Mouse (Mus musculus): Measurements from ENCODE around the gene Ascc2. TPM values are rescaled to one million over a fixed set of nuclear protein-coding genes. Genes with fewer than 3 reads are reported as not detected.
A peak's percentile ranks its signal among the peaks of the same experiment; 100 is the strongest.

Ascc2 gene
- polyA plus RNA-seq, 1 experiment from 2014 or later: 40.1 TPM

- H3K4me1 ChIP-seq: no peaks in the 10 kb centered on the region
- H3K36me3 ChIP-seq: peaks cover 56% of the 10 kb centered on the region
- no peak overlapping the region for H3K27ac ChIP-seq
- WGBS: 88% methylated on average over 4 of the region's 4 CpGs
- H3K27me3 ChIP-seq: no peaks in the 10 kb centered on the region
- no peaks in the 10 kb centered on the region for H3K9me3 ChIP-seq
- no peak overlapping the region for H3K4me3 ChIP-seq
- no peak for ATAC-seq (ENCODE audit: insufficient number of reproducible peaks, insufficient read depth, low FRiP score, low TSS enrichment)
- H3K4me2 ChIP-seq (replicated peaks): no peak overlapping the region
- H3K9ac ChIP-seq: no peak overlapping the region
These were observed 34.2 kb downstream of the Ascc2 start for GRCm38 (mm10) chr11:4671736-4672135.

- no peak for ATAC-seq (ENCODE audit: insufficient number of reproducible peaks, insufficient read depth, low FRiP score, low TSS enrichment)
- WGBS: 92% methylated on average over 1 of the region's 1 CpGs
- no peak overlapping the region for H3K9ac ChIP-seq
These were observed 37.0 kb downstream of the Ascc2 start for GRCm38 (mm10) chr11:4674593-4674992.

GRCm38 (mm10) chr11:4675126-4675562, 37.6 kb downstream of the Ascc2 start:
- no peak overlapping the region for H3K4me3 ChIP-seq
- no peak overlapping the region for H3K9ac ChIP-seq
- no peak for ATAC-seq (ENCODE audit: insufficient number of reproducible peaks, insufficient read depth, low FRiP score, low TSS enrichment)
- H3K9me3 ChIP-seq: no peaks in the 10 kb centered on the region
- H3K4me2 ChIP-seq (replicated peaks): no peak overlapping the region
- H3K4me1 ChIP-seq: peaks cover 14% of the 10 kb centered on the region
- WGBS: 90% methylated on average over 6 of the region's 6 CpGs
- H3K27ac ChIP-seq: no peak overlapping the region
- no peaks in the 10 kb centered on the region for H3K27me3 ChIP-seq
- H3K36me3 ChIP-seq: peaks cover 70% of the 10 kb centered on the region

More at GRCm38 (mm10) chr11:4674593-4674992, 37.0 kb downstream of the Ascc2 start:
- Histone ChIP-seq H3K4me3 (no peak overlapping the region), H3K4me2 (replicated peaks) (no peak overlapping the region), H3K27me3 (no peaks in the 10 kb centered on the region), H3K9me3 (no peaks in the 10 kb centered on the region), H3K4me1 (peaks cover 12% of the 10 kb centered on the region), H3K27ac (no peak overlapping the region), H3K36me3 (peaks cover 67% of the 10 kb centered on the region)

GRCm38 (mm10) chr11:4675693-4676092, 38.1 kb downstream of the Ascc2 start:
- WGBS: 95% methylated on average over 6 of the region's 6 CpGs
- Histone ChIP-seq H3K36me3 (peaks cover 66% of the 10 kb centered on the region), H3K9me3 (no peaks in the 10 kb centered on the region)

GRCm38 (mm10) chr11:4677250-4677872, 39.8 kb downstream of the Ascc2 start:
- no peak overlapping the region for H3K27ac ChIP-seq
- no peak overlapping the region for H3K9ac ChIP-seq
- H3K36me3 ChIP-seq: peaks cover 74% of the 10 kb centered on the region
- ATAC-seq (ENCODE audit: insufficient number of reproducible peaks, insufficient read depth, low FRiP score, low TSS enrichment): no peak
- H3K4me1 ChIP-seq: peaks cover 15% of the 10 kb centered on the region
- H3K4me3 ChIP-seq: no peak overlapping the region
- H3K27me3 ChIP-seq: no peaks in the 10 kb centered on the region
- no peaks in the 10 kb centered on the region for H3K9me3 ChIP-seq
- no peak overlapping the region for H3K4me2 ChIP-seq (replicated peaks)
- 84% methylated on average over 7 of the region's 7 CpGs for WGBS

More at GRCm38 (mm10) chr11:4675693-4676092, 38.1 kb downstream of the Ascc2 start:
- Histone ChIP-seq H3K4me1 (peaks cover 15% of the 10 kb centered on the region), H3K27ac (no peak overlapping the region), H3K9ac (no peak overlapping the region), H3K4me2 (replicated peaks) (no peak overlapping the region), H3K27me3 (no peaks in the 10 kb centered on the region), H3K4me3 (no peak overlapping the region)
- ATAC-seq (ENCODE audit: insufficient number of reproducible peaks, insufficient read depth, low FRiP score, low TSS enrichment): no peak

GRCm38 (mm10) chr11:4678700-4679440, 41.3 kb downstream of the Ascc2 start:
- ATAC-seq (ENCODE audit: insufficient number of reproducible peaks, insufficient read depth, low FRiP score, low TSS enrichment): no peak
- H3K4me3 ChIP-seq: no peak overlapping the region
- H3K27ac ChIP-seq: peak overlapping the region; percentile 42
- peaks cover 15% of the 10 kb centered on the region for H3K4me1 ChIP-seq
- no peak overlapping the region for H3K4me2 ChIP-seq (replicated peaks)
- H3K9me3 ChIP-seq: no peaks in the 10 kb centered on the region
- 66% methylated on average over 13 of the region's 13 CpGs for WGBS
- H3K27me3 ChIP-seq: no peaks in the 10 kb centered on the region
- H3K9ac ChIP-seq: 0 out of 2 replicates have a peak overlapping the region, but pooled peaks have one; percentile 8
- peaks cover 74% of the 10 kb centered on the region for H3K36me3 ChIP-seq

- WGBS: 87% methylated on average over 12 of the region's 12 CpGs
- Histone ChIP-seq H3K36me3 (peaks cover 72% of the 10 kb centered on the region), H3K4me2 (replicated peaks) (no peak overlapping the region), H3K9ac (no peak overlapping the region), H3K9me3 (no peaks in the 10 kb centered on the region), H3K4me3 (no peak overlapping the region), H3K4me1 (peaks cover 15% of the 10 kb centered on the region), H3K27me3 (no peaks in the 10 kb centered on the region), H3K27ac (peak overlapping the region; percentile 42)
- ATAC-seq (ENCODE audit: insufficient number of reproducible peaks, insufficient read depth, low FRiP score, low TSS enrichment): no peak
These were observed 41.9 kb downstream of the Ascc2 start for GRCm38 (mm10) chr11:4679441-4679832.

GRCm38 (mm10) chr11:4680126-4680525, 42.6 kb downstream of the Ascc2 start:
- Histone ChIP-seq H3K4me3 (no peak overlapping the region), H3K9me3 (no peaks in the 10 kb centered on the region), H3K36me3 (peaks cover 69% of the 10 kb centered on the region), H3K27ac (0 out of 2 replicates have a peak overlapping the region, but pooled peaks have one; percentile 42), H3K9ac (no peak overlapping the region), H3K4me2 (replicated peaks) (no peak overlapping the region), H3K27me3 (no peaks in the 10 kb centered on the region), H3K4me1 (peaks cover 15% of the 10 kb centered on the region)
- no peak for ATAC-seq (ENCODE audit: insufficient number of reproducible peaks, insufficient read depth, low FRiP score, low TSS enrichment)
- 31% methylated on average over 3 of the region's 3 CpGs for WGBS

- WGBS: 86% methylated on average over 6 of the region's 6 CpGs
These were observed 46.0 kb downstream of the Ascc2 start for GRCm38 (mm10) chr11:4683516-4683915.

GRCm38 (mm10) chr11:4684186-4684585, 46.6 kb downstream of the Ascc2 start:
- Histone ChIP-seq H3K4me1 (peaks cover 6% of the 10 kb centered on the region), H3K9me3 (no peaks in the 10 kb centered on the region), H3K27me3 (no peaks in the 10 kb centered on the region), H3K36me3 (peaks cover 46% of the 10 kb centered on the region), H3K4me2 (replicated peaks) (no peak overlapping the region), H3K9ac (no peak overlapping the region), H3K27ac (no peak overlapping the region), H3K4me3 (no peak overlapping the region)
- 78% methylated on average over 6 of the region's 6 CpGs for WGBS
- ATAC-seq (ENCODE audit: insufficient number of reproducible peaks, insufficient read depth, low FRiP score, low TSS enrichment): no peak

More at GRCm38 (mm10) chr11:4683516-4683915, 46.0 kb downstream of the Ascc2 start:
- Histone ChIP-seq H3K27ac (no peak overlapping the region), H3K4me2 (replicated peaks) (no peak overlapping the region), H3K4me3 (no peak overlapping the region), H3K9ac (no peak overlapping the region), H3K4me1 (peaks cover 13% of the 10 kb centered on the region), H3K9me3 (no peaks in the 10 kb centered on the region), H3K27me3 (no peaks in the 10 kb centered on the region), H3K36me3 (peaks cover 47% of the 10 kb centered on the region)
- ATAC-seq (ENCODE audit: insufficient number of reproducible peaks, insufficient read depth, low FRiP score, low TSS enrichment): no peak

GRCm38 (mm10) chr11:4685071-4685470, 47.5 kb downstream of the Ascc2 start:
- no peaks in the 10 kb centered on the region for H3K27me3 ChIP-seq
- 81% methylated on average over 4 of the region's 4 CpGs for WGBS
- H3K9me3 ChIP-seq: no peaks in the 10 kb centered on the region
- no peak overlapping the region for H3K4me3 ChIP-seq
- no peak overlapping the region for H3K27ac ChIP-seq
- H3K36me3 ChIP-seq: peaks cover 38% of the 10 kb centered on the region
- ATAC-seq (ENCODE audit: insufficient number of reproducible peaks, insufficient read depth, low FRiP score, low TSS enrichment): no peak
- 0 out of 2 replicates have a peak, but pooled peaks cover 2% of the 10 kb centered on the region for H3K4me1 ChIP-seq
- no peak overlapping the region for H3K4me2 ChIP-seq (replicated peaks)
- H3K9ac ChIP-seq: no peak overlapping the region

- no peaks in the 10 kb centered on the region for H3K4me1 ChIP-seq
- no peaks in the 10 kb centered on the region for H3K27me3 ChIP-seq
- no peak for ATAC-seq (ENCODE audit: insufficient number of reproducible peaks, insufficient read depth, low FRiP score, low TSS enrichment)
- H3K4me3 ChIP-seq: no peak overlapping the region
- 85% methylated on average over 5 of the region's 5 CpGs for WGBS
- H3K9me3 ChIP-seq: no peaks in the 10 kb centered on the region
- H3K27ac ChIP-seq: no peak overlapping the region
- peaks cover 38% of the 10 kb centered on the region for H3K36me3 ChIP-seq
- no peak overlapping the region for H3K9ac ChIP-seq
- no peak overlapping the region for H3K4me2 ChIP-seq (replicated peaks)
These were observed 48.0 kb downstream of the Ascc2 start for GRCm38 (mm10) chr11:4685510-4685909.

All from embryonic facial prominence, embryonic 12.5 days (tissue).